Mouse (Mus musculus) stomach, embryonic 14.5 days (tissue): ENCODE data around the gene Gphn. TPM values are rescaled to one million over a fixed set of nuclear protein-coding genes. Genes with fewer than 3 reads are reported as not detected.

Experiments
- ATAC-seq: fragments of 200-750 bp; cut with Nextera tagmentation; 2 replicates; pipeline ENCODE4 v1.8.0; 2017; ENCODE audit warnings: low read depth, moderate TSS enrichment; ENCODE audit not compliant: insufficient number of reproducible peaks, insufficient read depth, low FRiP score
- H3K27ac ChIP-seq: fragments of 300-500 bp; sonication (generic); 2 replicates; pipeline ENCODE4 v1.5.1; 2014; ENCODE audit warnings: mild to moderate bottlenecking, low read length, moderate library complexity, mixed read lengths
- H3K27me3 ChIP-seq: fragments of 300-500 bp; sonication (generic); 2 replicates; pipeline ENCODE4 v1.6.1; 2014; ENCODE audit warnings: low read length, control low read depth, mixed read lengths; ENCODE audit not compliant: control insufficient read depth, insufficient read depth
- H3K36me3 ChIP-seq: fragments of 300-500 bp; sonication (generic); 2 replicates; pipeline ENCODE4 v1.6.1; 2014; ENCODE audit warnings: mild to moderate bottlenecking, control low read depth, low read length, moderate library complexity, mixed read lengths; ENCODE audit not compliant: control insufficient read depth, insufficient read depth
- H3K4me1 ChIP-seq: fragments of 300-500 bp; sonication (generic); 2 replicates; pipeline ENCODE4 v1.6.1; 2014; ENCODE audit warnings: low read length, control low read depth, mixed read lengths; ENCODE audit not compliant: control insufficient read depth, insufficient read depth
- H3K4me2 ChIP-seq: fragments of 300-500 bp; sonication (generic); replicated peaks from 2 replicates; pipeline ENCODE4 v1.6.1; 2014; ENCODE audit warnings: low read depth, low read length, control low read depth
- H3K4me3 ChIP-seq: fragments of 300-500 bp; sonication (generic); 2 replicates; pipeline ENCODE4 v1.5.1; 2014; ENCODE audit warnings: low read depth, low read length, control low read depth
- H3K9ac ChIP-seq: fragments of 300-500 bp; sonication (generic); replicated peaks from 2 replicates; pipeline ENCODE4 v1.6.1; 2014; ENCODE audit warnings: low read depth, mild to moderate bottlenecking, control low read depth, low read length, moderate library complexity, mixed read lengths
- H3K9me3 ChIP-seq: fragments of 300-500 bp; sonication (generic); 2 replicates; pipeline ENCODE4 v1.6.1; 2016; ENCODE audit warnings: low read depth, low read length, control low read depth; ENCODE audit not compliant: control insufficient read depth
- WGBS: fragments of 180-500 bp; shearing (Covaris S2); extraction: QIAGEN DNeasy Blood & Tissue Kit; methylation state at CpG from one replicate; pipeline ENCODE4 v1.1.7; 2014; 5-methylcytosine and 5-hydroxymethylcytosine counted together
- polyA plus RNA-seq: library from polyadenylated mRNA; unstranded; fragments of >200 nt; fragmentation: Nextera tagmentation; extraction: Ambion mirVana; gene quantifications from 2 replicates; pipeline ENCODE4 v1.2.1, GENCODE M21; 2014

The Gphn gene
- polyA plus RNA-seq, 1 experiment from 2014 or later: 26.1 TPM

- no peaks in the 10 kb centered on the region for H3K9me3 ChIP-seq
- no peak overlapping the region for H3K4me3 ChIP-seq
- no peak overlapping the region for H3K4me2 ChIP-seq
- no peak for ATAC-seq
- no peak overlapping the region for H3K27ac ChIP-seq
- H3K27me3 ChIP-seq: no peaks in the 10 kb centered on the region
- H3K4me1 ChIP-seq: no peaks in the 10 kb centered on the region
- no peak overlapping the region for H3K9ac ChIP-seq
- WGBS: 80% methylated on average over 2 of the region's 2 CpGs
- H3K36me3 ChIP-seq: no peaks in the 10 kb centered on the region
Measured at GRCm38 (mm10) chr12:78643691-78644090, 417.5 kb downstream of the Gphn start.

GRCm38 (mm10) chr12:78645282-78645681 lies 419.1 kb downstream of the Gphn start:
- ATAC-seq: no peak
- no peaks in the 10 kb centered on the region for H3K9me3 ChIP-seq
- H3K27me3 ChIP-seq: no peaks in the 10 kb centered on the region
- H3K4me3 ChIP-seq: no peak overlapping the region
- H3K9ac ChIP-seq: no peak overlapping the region
- no peaks in the 10 kb centered on the region for H3K36me3 ChIP-seq
- WGBS: 88% methylated on average over 1 of the region's 1 CpGs
- no peaks in the 10 kb centered on the region for H3K4me1 ChIP-seq
- H3K27ac ChIP-seq: no peak overlapping the region
- H3K4me2 ChIP-seq: no peak overlapping the region

- Histone ChIP-seq H3K27ac (no peak overlapping the region), H3K9me3 (no peaks in the 10 kb centered on the region), H3K4me3 (no peak overlapping the region), H3K9ac (no peak overlapping the region), H3K27me3 (no peaks in the 10 kb centered on the region), H3K36me3 (no peaks in the 10 kb centered on the region), H3K4me2 (no peak overlapping the region), H3K4me1 (no peaks in the 10 kb centered on the region)
- ATAC-seq: no peak
- WGBS: 51% methylated on average over 2 of the region's 2 CpGs
Measured at GRCm38 (mm10) chr12:78659718-78660304, 433.6 kb downstream of the Gphn start.

GRCm38 (mm10) chr12:78678101-78678806 lies 452.1 kb downstream of the Gphn start:
- no peak for ATAC-seq
- no peak overlapping the region for H3K4me2 ChIP-seq

GRCm38 (mm10) chr12:78678807-78679189 lies 452.6 kb downstream of the Gphn start:
- H3K9ac ChIP-seq: no peak overlapping the region
- ATAC-seq: no peak
- no peak overlapping the region for H3K4me3 ChIP-seq
- H3K36me3 ChIP-seq: no peaks in the 10 kb centered on the region
- 87% methylated on average over 2 of the region's 2 CpGs for WGBS
- no peaks in the 10 kb centered on the region for H3K27me3 ChIP-seq
- H3K9me3 ChIP-seq: no peaks in the 10 kb centered on the region
- H3K27ac ChIP-seq: no peak overlapping the region
- no peaks in the 10 kb centered on the region for H3K4me1 ChIP-seq
- no peak overlapping the region for H3K4me2 ChIP-seq

More at GRCm38 (mm10) chr12:78678101-78678806, 452.1 kb downstream of the Gphn start:
- no peak overlapping the region for H3K4me3 ChIP-seq
- no peaks in the 10 kb centered on the region for H3K36me3 ChIP-seq
- H3K27ac ChIP-seq: no peak overlapping the region
- no peak overlapping the region for H3K9ac ChIP-seq
- no peaks in the 10 kb centered on the region for H3K4me1 ChIP-seq
- H3K9me3 ChIP-seq: no peaks in the 10 kb centered on the region
- H3K27me3 ChIP-seq: no peaks in the 10 kb centered on the region
- 86% methylated on average over 5 of the region's 5 CpGs for WGBS

- H3K4me1 ChIP-seq: no peaks in the 10 kb centered on the region
- H3K27me3 ChIP-seq: no peaks in the 10 kb centered on the region
- H3K9me3 ChIP-seq: no peaks in the 10 kb centered on the region
- ATAC-seq: no peak
- H3K36me3 ChIP-seq: no peaks in the 10 kb centered on the region
- WGBS: 69% methylated on average over 2 of the region's 2 CpGs
- H3K4me2 ChIP-seq: no peak overlapping the region
- H3K9ac ChIP-seq: no peak overlapping the region
- no peak overlapping the region for H3K27ac ChIP-seq
- no peak overlapping the region for H3K4me3 ChIP-seq
Measured at GRCm38 (mm10) chr12:78681048-78681447, 454.9 kb downstream of the Gphn start.

GRCm38 (mm10) chr12:78682279-78682678 lies 456.1 kb downstream of the Gphn start:
- Histone ChIP-seq H3K4me2 (no peak overlapping the region), H3K4me3 (no peak overlapping the region), H3K27ac (no peak overlapping the region), H3K9me3 (no peaks in the 10 kb centered on the region), H3K9ac (no peak overlapping the region), H3K36me3 (no peaks in the 10 kb centered on the region), H3K27me3 (no peaks in the 10 kb centered on the region), H3K4me1 (no peaks in the 10 kb centered on the region)
- no peak for ATAC-seq
- WGBS: 61% methylated on average over 4 of the region's 4 CpGs

- Histone ChIP-seq H3K9ac (no peak overlapping the region), H3K27me3 (no peaks in the 10 kb centered on the region), H3K27ac (no peak overlapping the region), H3K36me3 (no peaks in the 10 kb centered on the region), H3K4me1 (no peaks in the 10 kb centered on the region), H3K4me2 (no peak overlapping the region), H3K4me3 (no peak overlapping the region), H3K9me3 (no peaks in the 10 kb centered on the region)
- WGBS: 67% methylated on average over 1 of the region's 1 CpGs
- ATAC-seq: no peak
Measured at GRCm38 (mm10) chr12:78685669-78686215, 459.6 kb downstream of the Gphn start.
